Mouse (Mus musculus) neutrophil, adult 5-6 weeks (primary cell): ENCODE data around the gene Zfp710. TPM values are rescaled to one million over a fixed set of nuclear protein-coding genes. Genes with fewer than 3 reads are reported as not detected.
"Not testable (repeated sequence)": the region's sequence is repeated elsewhere in the genome, so short reads cannot be mapped to it uniquely, and the experiment has no call there.

ENCODE experiments used
- ATAC-seq: fragments of 151-379, 151-347 bp; 2 replicates; pipeline ENCODE4 v1.8.0; 2017; ENCODE audit warnings: mild to moderate bottlenecking, moderate TSS enrichment; ENCODE audit not compliant: insufficient number of reproducible peaks, poor library complexity, low FRiP score, severe bottlenecking; ENCODE audit errors: extremely low read depth
- total RNA-seq: library from RNA; stranded (forward); fragments of 200-1000 nt; gene quantifications from 2 replicates; pipeline ENCODE4 v1.2.3, GENCODE M21; 2017

The Zfp710 gene
- total RNA-seq, 1 experiment from 2014 or later, result 67.2 TPM

GRCm38 (mm10) chr7:80050382-80050781 is 25.8 kb downstream of the Zfp710 start:
- not testable (repeated sequence) for ATAC-seq

- no peak for ATAC-seq
Observed at GRCm38 (mm10) chr7:80051835-80052234, 27.2 kb downstream of the Zfp710 start.

GRCm38 (mm10) chr7:80052261-80052660 is 27.6 kb downstream of the Zfp710 start:
- ATAC-seq, result no peak

GRCm38 (mm10) chr7:80053147-80053546 is 28.5 kb downstream of the Zfp710 start:
- ATAC-seq, result no peak

GRCm38 (mm10) chr7:80055781-80056180 is 31.2 kb downstream of the Zfp710 start:
- ATAC-seq, result no peak

GRCm38 (mm10) chr7:80057002-80057691 is 32.5 kb downstream of the Zfp710 start:
- no peak for ATAC-seq

- ATAC-seq, result no peak
Observed at GRCm38 (mm10) chr7:80057781-80058180, 33.2 kb downstream of the Zfp710 start.

GRCm38 (mm10) chr7:80058405-80059063 is 33.9 kb downstream of the Zfp710 start:
- no peak for ATAC-seq

GRCm38 (mm10) chr7:80059064-80059838 is 34.6 kb downstream of the Zfp710 start:
- peak; percentile 54 for ATAC-seq

GRCm38 (mm10) chr7:80060012-80060778 is 35.6 kb downstream of the Zfp710 start:
- ATAC-seq, result no peak

GRCm38 (mm10) chr7:80062083-80062826 is 37.6 kb downstream of the Zfp710 start:
- no peak for ATAC-seq

GRCm38 (mm10) chr7:80063244-80063643 is 38.6 kb downstream of the Zfp710 start:
- ATAC-seq, result no peak

- ATAC-seq, result no peak
Observed at GRCm38 (mm10) chr7:80063902-80064736, 39.5 kb downstream of the Zfp710 start.

GRCm38 (mm10) chr7:80065250-80065649 is 40.6 kb downstream of the Zfp710 start:
- no peak for ATAC-seq

- ATAC-seq, result no peak
Observed at GRCm38 (mm10) chr7:80066675-80067455, 42.3 kb downstream of the Zfp710 start.

GRCm38 (mm10) chr7:80068341-80068740 is 43.7 kb downstream of the Zfp710 start:
- ATAC-seq, result no peak
